Mouse (Mus musculus) lung, adult 18-20 months (tissue): Measurements from ENCODE around the gene Olfr1284.
"Not testable (repeated sequence)": the region's sequence is repeated elsewhere in the genome, so short reads cannot be mapped to it uniquely, and the experiment has no call there.

ENCODE experiments used
- DNase-seq, 2 experiments: peaks; one replicate each; pipeline ENCODE4 v3.0.0; 2022; ENCODE audit warnings: mixed read lengths in 2 of 2

The Olfr1284 gene

GRCm38 (mm10) chr2:111375222-111375621 is at the start of gene Olfr1284:
Olfr1284 (plus strand) TSS chr2:111375522.
- DNase-seq = no peak

GRCm38 (mm10) chr2:111326220-111326619 is 49.1 kb upstream of the Olfr1284 start, which contains the start of gene Olfr1281:
Olfr1281 (plus strand) TSS chr2:111326520.
- DNase-seq = no peak

DNA sequence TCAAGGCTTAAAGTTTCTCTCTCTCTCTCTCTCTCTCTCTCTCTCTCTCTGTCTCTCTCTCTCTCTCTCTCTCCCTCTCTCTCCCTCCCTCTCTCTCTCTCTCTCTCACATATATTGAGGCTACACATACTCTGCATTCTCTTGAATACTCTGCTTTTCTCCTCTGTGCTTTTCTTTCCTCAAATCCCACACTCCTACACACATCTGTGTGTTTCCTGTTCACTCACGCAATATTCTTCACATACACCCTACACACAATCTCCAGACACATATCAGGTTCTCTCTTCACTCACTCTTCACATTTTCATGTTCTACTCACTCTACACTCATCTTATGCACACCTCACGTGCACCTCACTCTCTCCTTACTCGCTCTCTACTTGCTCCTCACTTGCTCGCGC is 41.6 kb upstream of the Olfr1284 start:
- DNase-seq = not testable (repeated sequence)

DNA sequence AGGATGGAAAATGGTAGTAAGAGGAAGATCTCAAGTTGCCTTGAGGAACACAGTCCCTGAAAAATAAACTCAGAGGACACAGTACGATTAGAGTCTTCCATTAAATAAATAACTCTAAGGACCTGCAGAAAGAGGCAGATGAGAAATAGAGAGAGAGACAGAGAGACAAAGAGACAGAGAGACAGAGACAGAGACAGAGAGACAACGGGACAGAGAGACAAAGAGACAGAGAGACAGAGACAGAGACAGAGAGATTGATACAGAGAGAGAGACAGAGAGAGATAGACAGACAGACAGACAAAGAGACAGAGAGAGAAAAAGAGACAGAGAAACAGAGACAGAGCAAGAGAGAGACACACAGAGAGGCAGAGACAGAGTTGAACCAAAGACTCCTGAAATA is 39.3 kb upstream of the Olfr1284 start, which contains the start of gene Olfr1282:
Gene Olfr1282 (minus strand): TSS at position 101 of the 400 bp plus-strand sequence.
- no peak for DNase-seq

- DNase-seq = no peak
Observed at GRCm38 (mm10) chr2:111366490-111366889, 8.8 kb upstream of the Olfr1284 start, which contains the start of gene Olfr1283. Olfr1283 (plus strand) TSS chr2:111366790.

DNA sequence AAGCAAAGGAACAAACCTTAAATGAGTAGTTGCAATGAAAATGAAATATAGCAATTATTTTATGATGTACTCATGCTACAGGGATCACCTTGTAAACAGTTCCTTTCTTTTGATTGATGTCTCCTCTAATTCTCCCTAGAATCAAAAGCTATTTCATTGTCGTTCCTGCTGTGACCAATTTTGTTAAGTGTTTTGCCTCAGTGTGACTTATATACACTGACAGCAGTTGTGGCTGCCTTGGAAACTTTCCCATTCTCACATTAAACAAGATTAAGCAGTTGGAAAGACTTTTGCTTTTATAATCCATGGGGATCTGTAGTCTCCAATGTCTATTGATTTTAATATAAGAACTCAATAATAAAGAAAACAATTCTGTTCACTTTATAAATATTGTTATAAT is 47.6 kb downstream of the Olfr1284 start, which contains the start of gene Olfr1286:
Gene Olfr1286 (minus strand): TSS at position 185 of the 400 bp plus-strand sequence.
- DNase-seq = no peak
